Mouse (Mus musculus) cortical plate, adult 2 months (tissue): ENCODE data around the gene Setd1a.

Source experiments
- CTCF ChIP-seq: fragments of 200-500 bp; IDR thresholded peaks from 2 replicates; pipeline ENCODE4 v1.5.1; 2011; ENCODE audit warnings: mild to moderate bottlenecking, control low read depth, low read length; ENCODE audit not compliant: insufficient read depth; ENCODE audit errors: extremely low read depth
- POLR2A ChIP-seq: fragments of 200-500 bp; IDR thresholded peaks from 2 replicates; pipeline ENCODE4 v1.6.1; 2011; ENCODE audit warnings: mild to moderate bottlenecking, low read length, control low read depth; ENCODE audit not compliant: insufficient read depth; ENCODE audit errors: extremely low read depth

DNA sequence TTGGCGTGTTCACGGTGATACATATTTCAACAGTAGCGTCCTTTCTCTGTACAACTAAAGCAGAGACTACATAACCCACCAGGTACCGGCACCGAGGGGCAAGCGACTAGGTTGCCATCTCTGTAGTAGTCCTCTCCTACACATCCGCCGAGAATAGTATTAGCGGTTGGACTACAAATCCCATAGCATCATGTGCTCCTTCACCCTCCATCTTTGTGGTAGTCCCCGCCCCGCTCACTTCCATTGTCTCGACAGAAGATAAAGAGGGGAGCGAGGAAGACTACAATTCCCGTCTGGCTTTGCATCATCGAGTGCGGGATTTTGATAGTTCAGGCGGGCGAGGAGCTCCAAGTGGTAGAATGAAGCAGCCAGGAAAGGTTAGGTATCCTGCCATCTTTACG is 31.2 kb upstream of the Setd1a start:
- TF ChIP-seq CTCF, result no peak
- TF ChIP-seq POLR2A, result peak; percentile 63; the same call in 1 of the 2 replicates
